Comparison of ENCODE assay signal across 7 mouse cellular contexts in genomic region chr1:191855136-191855878, GRCm38 (mm10). TPM values are rescaled to one million over a fixed set of nuclear protein-coding genes. Genes with fewer than 3 reads are reported as not detected.
DNase-seq lines count a peak whose midpoint lies in the region; ATAC-seq and TF ChIP-seq lines count a peak whose summit lies in the region.

No protein-coding gene starts in this region.

- no peaks in the 10 kb centered on the region for H3K4me1 ChIP-seq in midbrain, embryonic 10.5 days
- H3K4me1 ChIP-seq in midbrain, postnatal 0 days (ENCODE audit: insufficient read depth, low read length): no peaks in the 10 kb centered on the region
- peaks cover 7% of the 10 kb centered on the region for H3K4me1 ChIP-seq in intestine, embryonic 16.5 days (ENCODE audit: control insufficient read depth, insufficient read depth, low read length)
- no peaks in the 10 kb centered on the region; the same call in 1 of the 2 replicates for H3K4me1 ChIP-seq in stomach, embryonic 16.5 days (ENCODE audit: control insufficient read depth, insufficient read depth, low read length)
- H3K4me1 ChIP-seq in kidney, adult 2 months (ENCODE audit: control insufficient read depth, insufficient read depth, low read length): peaks cover 4% of the 10 kb centered on the region; the same call in 1 of the 2 replicates

- H3K9me3 ChIP-seq in midbrain, embryonic 10.5 days (replicated peaks): no peaks in the 10 kb centered on the region
- H3K9me3 ChIP-seq in midbrain, postnatal 0 days (ENCODE audit: low read length): no peaks in the 10 kb centered on the region
- no peaks in the 10 kb centered on the region for H3K9me3 ChIP-seq in intestine, embryonic 16.5 days (ENCODE audit: control insufficient read depth, low read length)
- no peaks in the 10 kb centered on the region for H3K9me3 ChIP-seq in stomach, embryonic 16.5 days (replicated peaks; ENCODE audit: control insufficient read depth, low read length)

- no peak for DNase-seq in midbrain, embryonic 10.5 days (ENCODE audit: low spot score)
- DNase-seq in midbrain, postnatal 0 days (ENCODE audit: low spot score): no peak
- DNase-seq in adrenal gland, postnatal 36 days: peak; percentile 87 to 89
- no peak for DNase-seq in kidney, adult 2 months
- DNase-seq in kidney, adult 9 months: no peak

- no peaks in the 10 kb centered on the region for H3K36me3 ChIP-seq in midbrain, embryonic 10.5 days
- no peaks in the 10 kb centered on the region for H3K36me3 ChIP-seq in midbrain, postnatal 0 days (ENCODE audit: insufficient read depth, low read length)
- H3K36me3 ChIP-seq in intestine, embryonic 16.5 days (ENCODE audit: control insufficient read depth, insufficient read depth, low read length): no peaks in the 10 kb centered on the region
- H3K36me3 ChIP-seq in stomach, embryonic 16.5 days (ENCODE audit: control insufficient read depth, insufficient read depth, low read length): no peaks in the 10 kb centered on the region
- no peaks in the 10 kb centered on the region for H3K36me3 ChIP-seq in kidney, adult 2 months (ENCODE audit: control insufficient read depth, insufficient read depth, low read length)

- no peak for ATAC-seq in midbrain, postnatal 0 days (ENCODE audit: low FRiP score)
- ATAC-seq in intestine, embryonic 16.5 days: peak; percentile 95
- peak; percentile 63 for ATAC-seq in stomach, embryonic 16.5 days (ENCODE audit: insufficient read depth, low FRiP score)

- 86% methylated on average over 10 of the region's 10 CpGs for WGBS in midbrain, embryonic 10.5 days
- 81% methylated on average over 10 of the region's 10 CpGs for WGBS in midbrain, postnatal 0 days
- WGBS in intestine, embryonic 16.5 days: 50% methylated on average over 10 of the region's 10 CpGs
- WGBS in stomach, embryonic 16.5 days: 60% methylated on average over 10 of the region's 10 CpGs
- WGBS in kidney, adult 2 months: 76% methylated on average over 10 of the region's 10 CpGs

- no peak for TF ChIP-seq POLR2A in kidney, adult 2 months (IDR thresholded peaks at IDR 0.05; ENCODE audit: low read depth, low read length)

- no peak for TF ChIP-seq CTCF in midbrain, postnatal 0 days (IDR thresholded peaks at IDR 0.05)
- TF ChIP-seq CTCF in kidney, adult 2 months (conservative IDR thresholded peaks at IDR 0.05; ENCODE audit: insufficient read depth, insufficient read length, low read depth, low read length): no peak

- no peaks in the 10 kb centered on the region for H3K27me3 ChIP-seq in midbrain, embryonic 10.5 days (ENCODE audit: low read depth, poor library complexity, severe bottlenecking)
- H3K27me3 ChIP-seq in midbrain, postnatal 0 days (ENCODE audit: insufficient read depth, low read length): no peaks in the 10 kb centered on the region
- H3K27me3 ChIP-seq in intestine, embryonic 16.5 days (replicated peaks; ENCODE audit: control insufficient read depth, insufficient read depth, low read length): no peaks in the 10 kb centered on the region
- no peaks in the 10 kb centered on the region for H3K27me3 ChIP-seq in stomach, embryonic 16.5 days (ENCODE audit: control insufficient read depth, insufficient read depth, low read length)
- H3K27me3 ChIP-seq in kidney, adult 2 months (replicated peaks; ENCODE audit: control insufficient read depth, insufficient read depth, low read length): no peaks in the 10 kb centered on the region

- H3K9ac ChIP-seq in midbrain, postnatal 0 days (replicated peaks; ENCODE audit: low read length, poor library complexity, severe bottlenecking): no peak overlapping the region
- H3K9ac ChIP-seq in intestine, embryonic 16.5 days (ENCODE audit: low read depth, low read length): no peak overlapping the region
- no peak overlapping the region for H3K9ac ChIP-seq in stomach, embryonic 16.5 days (ENCODE audit: low read length)

- H3K4me3 ChIP-seq in midbrain, embryonic 10.5 days: no peak overlapping the region
- no peak overlapping the region for H3K4me3 ChIP-seq in midbrain, postnatal 0 days (ENCODE audit: low read depth, low read length)
- H3K4me3 ChIP-seq in intestine, embryonic 16.5 days (ENCODE audit: low read length): no peak overlapping the region
- no peak overlapping the region for H3K4me3 ChIP-seq in stomach, embryonic 16.5 days (replicated peaks; ENCODE audit: low read length)
- no peak overlapping the region for H3K4me3 ChIP-seq in kidney, adult 2 months (ENCODE audit: insufficient read depth, low read depth, low read length)

- H3K4me2 ChIP-seq in midbrain, postnatal 0 days (ENCODE audit: low read depth, low read length, poor library complexity, severe bottlenecking): no peak overlapping the region
- no peak overlapping the region for H3K4me2 ChIP-seq in intestine, embryonic 16.5 days (ENCODE audit: low read depth, low read length)
- H3K4me2 ChIP-seq in stomach, embryonic 16.5 days (ENCODE audit: low read depth, low read length): no peak overlapping the region

- peak overlapping the region; percentile 39 for H3K27ac ChIP-seq in midbrain, embryonic 10.5 days (replicated peaks)
- no peak overlapping the region for H3K27ac ChIP-seq in midbrain, postnatal 0 days (ENCODE audit: low read depth, low read length)
- H3K27ac ChIP-seq in intestine, embryonic 16.5 days (ENCODE audit: low read length): no peak overlapping the region
- no peak overlapping the region for H3K27ac ChIP-seq in stomach, embryonic 16.5 days (ENCODE audit: low read length)
- H3K27ac ChIP-seq in kidney, adult 2 months (ENCODE audit: insufficient read depth, low read depth, low read length): no peak overlapping the region

RNA-seq across cellular contexts. Expression of gene Nek2, which starts 34.1 kb away (rescaled TPM):
- polyA plus RNA-seq in midbrain, embryonic 10.5 days (2016; fragmentation: Nextera tagmentation; extraction: Ambion mirVana): 63.3 and 66.6 TPM in 2 replicates
- 2.2 and 2.6 TPM in 2 replicates for total RNA-seq in midbrain, postnatal 0 days (2014; rRNA removed)
- 2.5 TPM in 2 replicates for polyA plus RNA-seq in midbrain, postnatal 0 days (2015; fragmentation: Nextera tagmentation; extraction: Ambion mirVana)
- total RNA-seq in adrenal gland, postnatal 36 days (2021): 1 to 10 TPM; 1.9 to 4.1 TPM
- polyA plus RNA-seq in intestine, embryonic 16.5 days (2015; fragmentation: Nextera tagmentation; extraction: Ambion mirVana): 43.1 and 44.1 TPM in 2 replicates
- polyA plus RNA-seq in stomach, embryonic 16.5 days (2015; fragmentation: Nextera tagmentation; extraction: Ambion mirVana): 32.1 and 34.0 TPM in 2 replicates
- polyA plus RNA-seq in kidney, adult 2 months (2012; rRNA removed): 0.47 and 0.52 TPM in 2 replicates

RNA-seq across cellular contexts. Expression of gene Slc30a1, which starts 51.3 kb away (rescaled TPM):
- polyA plus RNA-seq in midbrain, embryonic 10.5 days (2016; fragmentation: Nextera tagmentation; extraction: Ambion mirVana): 1.2 and 1.3 TPM in 2 replicates
- total RNA-seq in midbrain, postnatal 0 days (2014; rRNA removed): 21.9 and 27.4 TPM in 2 replicates
- polyA plus RNA-seq in midbrain, postnatal 0 days (2015; fragmentation: Nextera tagmentation; extraction: Ambion mirVana): 4.4 and 5.1 TPM in 2 replicates
- 10 to 100 TPM; 20.3 to 21.2 TPM for total RNA-seq in adrenal gland, postnatal 36 days (2021)
- polyA plus RNA-seq in intestine, embryonic 16.5 days (2015; fragmentation: Nextera tagmentation; extraction: Ambion mirVana): 1.8 TPM in 2 replicates
- 1.6 and 1.7 TPM in 2 replicates for polyA plus RNA-seq in stomach, embryonic 16.5 days (2015; fragmentation: Nextera tagmentation; extraction: Ambion mirVana)
- 18.1 and 19.9 TPM in 2 replicates for polyA plus RNA-seq in kidney, adult 2 months (2012; rRNA removed)

Comparison
In these comparisons a context has a peak if more than half of its experiments do, and no peak if none do; other contexts are left out.
1. DNase-seq: peak in adrenal gland, postnatal 36 days (2 of 2); none in midbrain, embryonic 10.5 days (single experiment), midbrain, postnatal 0 days (single experiment), kidney, adult 2 months (single experiment) and kidney, adult 9 months (single experiment).